Mouse (Mus musculus): ENCODE results near the gene Usp16. TPM values are rescaled to one million over a fixed set of nuclear protein-coding genes. Genes with fewer than 3 reads are reported as not detected.
"Not testable (repeated sequence)": the region's sequence is repeated elsewhere in the genome, so short reads cannot be mapped to it uniquely, and the experiment has no call there.

Gene Usp16
- total RNA-seq, 2 experiments from 2014 or later: 32.4 to 36.7 TPM

GRCm38 (mm10) chr16:87484367-87484766, 29.9 kb downstream of the Usp16 start:
- DNase-seq (ENCODE audit: low spot score in 2 of 2): no peak

- no peak for DNase-seq (ENCODE audit: low spot score in 2 of 2)
These were observed 32.2 kb downstream of the Usp16 start for GRCm38 (mm10) chr16:87486739-87487138.

- no peak for DNase-seq (ENCODE audit: low spot score in 2 of 2)
These were observed 34.1 kb downstream of the Usp16 start for GRCm38 (mm10) chr16:87488605-87489004.

- not testable (repeated sequence) for DNase-seq (ENCODE audit: low spot score in 2 of 2)
These were observed 37.8 kb downstream of the Usp16 start for GRCm38 (mm10) chr16:87492191-87492792.

- peak in 1 of 2 experiments; percentile 16 for DNase-seq (ENCODE audit: low spot score in 2 of 2)
These were observed 40.6 kb downstream of the Usp16 start for GRCm38 (mm10) chr16:87494955-87495655.

GRCm38 (mm10) chr16:87495716-87496447, 41.4 kb downstream of the Usp16 start, which contains the start of gene Cct8:
Cct8 (minus strand) TSS chr16:87495873.
- DNase-seq (ENCODE audit: low spot score in 2 of 2): peak; percentile 96 to 98

- no peak for DNase-seq (ENCODE audit: low spot score in 2 of 2)
These were observed 42.2 kb downstream of the Usp16 start for GRCm38 (mm10) chr16:87496728-87497127.

- DNase-seq (ENCODE audit: low spot score in 2 of 2): no peak
These were observed 42.7 kb downstream of the Usp16 start for GRCm38 (mm10) chr16:87497171-87497570.

GRCm38 (mm10) chr16:87499556-87499955, 45.1 kb downstream of the Usp16 start:
- DNase-seq (ENCODE audit: low spot score in 2 of 2): no peak

- no peak for DNase-seq (ENCODE audit: low spot score in 2 of 2)
These were observed 47.0 kb downstream of the Usp16 start for GRCm38 (mm10) chr16:87501304-87502078.

- DNase-seq (ENCODE audit: low spot score in 2 of 2): no peak
These were observed 57.2 kb downstream of the Usp16 start for GRCm38 (mm10) chr16:87511706-87512105.

GRCm38 (mm10) chr16:87512331-87512730, 57.8 kb downstream of the Usp16 start:
- no peak for DNase-seq (ENCODE audit: low spot score in 2 of 2)

GRCm38 (mm10) chr16:87524228-87524627, 69.7 kb downstream of the Usp16 start:
- DNase-seq (ENCODE audit: low spot score in 2 of 2): no peak

- DNase-seq (ENCODE audit: low spot score in 2 of 2): no peak
These were observed 73.2 kb downstream of the Usp16 start for GRCm38 (mm10) chr16:87527553-87528249.

- DNase-seq (ENCODE audit: low spot score in 2 of 2): no peak
These were observed 74.3 kb downstream of the Usp16 start for GRCm38 (mm10) chr16:87528755-87529154.

Other genes with a start within 250 kb of the Usp16 start
- gene N6amt1, start 100.5 kb upstream of the Usp16 start, total RNA-seq (2021): 10 to 100 TPM; 17.2 to 20.3 TPM
- 10 to 100 TPM; 43.5 to 44.2 TPM for gene Ltn1, start 22.1 kb upstream of the Usp16 start, total RNA-seq (2021)
- gene Rwdd2b, start 14.1 kb upstream of the Usp16 start, total RNA-seq (2021): 10 to 100 TPM in 1 of 2 experiments, 1 to 10 TPM in 1; 9.6 to 10.6 TPM
- gene Cct8, start 41.2 kb downstream of the Usp16 start, total RNA-seq (2021): 100 to 1,000 TPM; 175 to 180 TPM
- under 1 TPM in 1 of 2 experiments, not detected in 1; 0.32 TPM for gene Map3k7cl, start 98.6 kb downstream of the Usp16 start, total RNA-seq (2021)
- gene Bach1, start 244.2 kb downstream of the Usp16 start, total RNA-seq (2021): 10 to 100 TPM; 11.8 to 12.2 TPM